Mouse (Mus musculus) cerebellum, adult 18-20 months (tissue): ENCODE results near the gene Usp7.
A peak's percentile ranks its signal among the peaks of the same experiment; 100 is the strongest.

ENCODE experiments used
- DNase-seq, 2 experiments: peaks; one replicate each; pipeline ENCODE4 v3.0.0; 2021

Gene Usp7

DNA sequence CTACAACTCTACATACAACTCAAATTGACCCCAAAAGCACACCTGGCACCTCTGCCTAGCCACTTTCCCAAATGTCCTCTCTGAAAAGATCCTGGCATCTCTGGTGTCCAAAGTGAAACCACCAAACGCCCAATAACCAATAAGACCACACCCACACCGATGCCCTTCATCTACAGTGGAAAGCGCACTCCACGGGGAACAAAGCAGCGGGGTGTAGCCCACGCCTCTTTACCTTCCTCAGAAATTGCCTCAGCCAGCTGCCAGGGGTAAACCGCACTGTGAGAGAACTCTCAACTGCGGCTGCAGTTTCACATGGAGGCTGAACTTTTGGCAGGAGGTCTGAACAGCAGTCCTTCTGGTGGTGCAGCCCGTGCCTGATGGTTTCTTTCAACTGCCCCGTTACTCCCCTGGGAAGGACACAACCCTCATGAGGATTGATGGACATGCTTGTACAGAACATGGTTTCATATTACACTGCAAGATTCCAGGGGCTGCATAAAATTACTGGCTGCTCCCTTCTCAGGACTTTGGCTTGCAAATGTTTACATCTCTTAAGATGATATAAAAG, 76.5 kb downstream of the Usp7 start:
- DNase-seq, result no peak

DNA sequence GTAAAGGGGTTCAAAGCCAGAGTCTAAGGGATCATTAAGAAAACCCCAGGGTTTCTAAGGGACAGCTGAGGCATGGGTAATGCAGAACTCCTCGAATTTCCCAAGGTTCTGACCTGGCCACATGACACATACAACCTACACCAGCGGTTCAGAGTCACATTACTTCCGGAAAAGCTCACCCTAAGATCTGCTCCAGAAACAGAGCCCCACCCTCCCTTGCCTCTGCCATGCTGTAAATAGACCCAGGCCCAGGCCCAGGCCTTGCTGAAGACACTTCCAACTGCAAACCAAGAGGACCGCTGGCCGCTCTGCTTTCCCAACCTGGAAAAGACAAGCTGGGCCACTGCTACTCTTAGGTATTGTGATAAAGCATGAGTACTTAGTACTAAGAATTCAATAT, 77.3 kb downstream of the Usp7 start:
- DNase-seq, result no peak

DNA sequence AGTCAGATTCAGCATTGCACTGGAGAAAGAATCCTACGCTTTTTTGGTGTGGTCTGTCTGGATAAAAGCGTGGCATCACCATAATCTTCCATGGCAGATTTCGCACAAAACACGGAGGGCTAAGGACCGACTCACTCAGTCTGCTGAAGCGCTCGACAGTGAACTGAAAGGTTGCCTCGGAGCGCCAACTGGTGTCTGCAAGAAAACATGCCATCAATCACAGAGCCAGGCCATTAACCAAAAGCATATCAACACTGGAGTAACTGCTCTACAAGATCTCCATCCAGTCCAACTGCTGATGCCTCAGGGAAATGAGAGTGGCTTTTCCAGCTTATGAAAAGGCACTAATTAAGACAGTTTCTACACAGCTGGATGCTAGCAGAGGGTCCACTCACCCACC, 80.1 kb downstream of the Usp7 start:
- peak; percentile 31 to 33 for DNase-seq

DNA sequence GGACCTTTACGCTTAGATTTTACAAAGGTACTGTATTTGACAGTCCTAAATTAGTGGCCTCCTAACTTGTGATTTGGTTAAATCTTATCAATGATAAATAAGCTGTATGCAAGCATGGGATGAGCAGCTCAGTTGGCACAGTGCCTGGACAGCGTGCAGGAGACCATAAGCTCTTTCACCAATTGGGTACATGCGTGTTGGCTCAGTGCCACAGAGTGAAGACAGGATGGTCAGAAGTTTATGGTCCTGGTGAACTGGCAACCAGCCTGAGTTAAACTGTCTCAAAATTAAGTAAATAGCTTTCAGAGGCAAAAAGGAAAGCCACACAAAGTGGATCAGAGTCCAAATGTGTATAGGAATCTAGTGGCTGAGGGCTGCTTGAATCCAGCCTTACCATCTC, 91.5 kb downstream of the Usp7 start:
- no peak for DNase-seq

DNA sequence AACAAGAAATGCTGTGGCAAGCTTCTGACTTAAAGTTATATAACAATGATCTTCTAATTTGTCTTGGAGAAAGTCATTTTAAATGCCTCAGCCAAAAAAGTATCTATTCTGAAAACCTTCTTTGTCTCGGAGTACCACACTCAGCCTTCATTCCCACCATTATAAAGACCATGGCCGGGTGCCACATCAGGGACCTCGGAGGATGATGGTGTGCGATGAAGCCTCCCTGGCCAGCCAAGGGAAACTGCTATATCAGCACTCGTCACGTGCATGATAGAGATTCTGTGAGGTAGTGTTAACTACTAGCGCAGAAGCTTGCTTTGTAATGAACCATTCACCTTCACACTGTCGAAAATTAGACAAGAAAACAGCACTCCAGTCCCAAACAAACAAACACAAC, 92.6 kb downstream of the Usp7 start:
- DNase-seq, result no peak

DNA sequence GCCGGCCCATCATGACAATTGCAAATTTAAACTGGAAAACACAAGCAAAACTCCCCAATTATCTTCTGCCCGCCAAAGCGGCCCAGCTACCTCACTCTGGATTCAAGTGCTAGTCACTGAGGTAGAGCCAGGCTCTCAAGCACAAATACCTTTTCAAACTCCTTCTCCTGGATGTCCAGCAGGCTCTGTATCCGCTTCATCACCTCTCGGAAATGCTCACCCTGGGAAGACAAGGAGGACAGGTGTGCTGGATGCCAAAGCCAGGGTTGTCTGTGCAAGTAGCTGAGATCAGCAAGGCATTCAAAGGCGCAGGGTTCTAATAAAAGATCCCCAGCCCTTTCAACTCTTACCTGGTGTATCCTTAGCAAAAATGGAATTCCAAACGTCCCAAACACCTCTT, 100.9 kb downstream of the Usp7 start:
- peak; percentile 49 to 60 for DNase-seq

DNA sequence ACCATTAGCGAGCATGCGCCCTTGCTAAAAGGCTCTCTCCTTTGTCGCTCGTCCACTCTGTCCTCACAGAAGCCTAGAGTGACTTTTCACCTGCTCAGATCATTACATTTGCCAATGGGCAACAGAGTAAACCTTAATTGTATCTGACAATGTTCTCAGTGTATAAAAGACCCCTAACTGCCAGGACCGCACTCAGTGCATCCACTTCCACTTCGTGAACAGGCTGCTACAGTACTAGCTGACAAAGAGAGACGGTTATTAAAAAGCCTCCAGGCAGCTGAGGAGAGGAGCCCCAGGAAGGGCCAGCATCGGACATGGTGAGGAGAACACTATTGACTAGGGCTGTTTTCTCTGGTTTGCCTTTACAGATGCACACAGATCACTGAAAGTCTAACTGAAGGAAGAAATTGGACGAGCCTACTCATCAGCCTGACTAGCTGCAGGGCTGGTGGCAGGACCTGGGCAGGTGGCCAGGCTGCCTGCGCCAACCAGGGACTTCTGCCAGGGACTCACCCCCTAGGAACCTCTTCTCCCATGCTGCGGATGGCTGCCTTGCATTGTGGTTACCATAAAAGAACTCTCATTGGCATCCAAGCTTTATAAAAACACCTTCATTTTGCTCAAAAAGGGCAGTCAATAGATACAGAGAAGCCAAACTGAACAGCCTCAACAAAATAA, 102.0 kb downstream of the Usp7 start:
- DNase-seq, result peak; percentile 92 to 94

DNA sequence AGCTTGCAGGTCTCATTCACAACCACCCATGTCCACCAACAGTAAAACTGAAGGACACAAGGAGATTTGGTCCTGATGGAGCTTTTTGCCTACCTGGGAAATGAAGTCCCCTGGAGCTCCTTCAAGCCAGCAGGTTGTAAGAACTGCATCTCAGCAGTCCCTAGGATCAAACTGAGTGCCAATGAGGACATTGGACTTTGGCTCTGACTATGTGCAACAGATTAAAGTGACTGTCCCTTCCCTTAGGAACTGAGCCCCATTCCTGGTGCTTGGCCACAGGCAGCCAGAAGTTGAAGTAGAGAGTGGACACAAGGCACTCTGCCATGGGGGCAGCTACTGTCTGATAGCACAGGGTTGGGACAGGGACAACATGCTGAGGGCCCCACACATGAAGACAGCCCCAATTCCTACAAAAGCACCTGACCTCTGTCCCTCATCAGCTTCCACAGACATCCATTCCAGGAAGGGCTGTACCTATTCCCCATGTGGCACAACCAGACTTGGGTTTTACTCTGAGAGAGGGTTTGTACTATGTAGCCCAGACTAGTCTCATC, 104.5 kb downstream of the Usp7 start:
- no peak for DNase-seq

DNA sequence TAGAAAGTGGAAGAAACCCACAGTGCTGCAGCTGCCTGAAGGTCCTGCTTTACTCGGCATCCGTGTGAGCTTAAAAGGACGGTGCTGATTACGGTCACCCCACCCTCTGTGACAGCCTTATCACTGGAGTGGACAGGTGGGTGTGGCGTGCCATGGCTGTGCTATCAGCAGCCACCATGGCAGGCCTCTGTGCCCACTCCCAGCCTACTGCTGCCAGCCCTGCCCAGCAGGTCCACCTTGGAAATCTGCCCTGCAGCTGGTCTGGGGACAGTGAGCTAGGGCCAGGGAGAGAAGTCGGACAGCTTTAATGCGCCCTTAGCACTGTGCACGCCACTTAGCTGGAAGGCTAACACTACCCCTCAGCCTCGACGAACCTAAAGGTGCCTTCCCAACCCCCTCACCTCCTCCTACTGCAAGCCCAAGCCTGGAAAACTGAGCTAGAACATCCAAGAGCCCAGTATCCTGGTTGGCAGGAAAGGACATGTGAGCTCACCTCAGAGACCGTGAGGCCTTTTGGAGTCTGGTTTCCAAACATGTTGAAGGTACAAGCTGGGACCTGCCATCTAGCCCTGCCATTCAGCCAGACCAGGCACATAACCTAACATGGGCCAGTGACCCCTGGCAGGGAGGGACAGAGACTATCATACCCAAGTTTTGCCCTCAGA, 105.1 kb downstream of the Usp7 start:
- DNase-seq, result no peak

DNA sequence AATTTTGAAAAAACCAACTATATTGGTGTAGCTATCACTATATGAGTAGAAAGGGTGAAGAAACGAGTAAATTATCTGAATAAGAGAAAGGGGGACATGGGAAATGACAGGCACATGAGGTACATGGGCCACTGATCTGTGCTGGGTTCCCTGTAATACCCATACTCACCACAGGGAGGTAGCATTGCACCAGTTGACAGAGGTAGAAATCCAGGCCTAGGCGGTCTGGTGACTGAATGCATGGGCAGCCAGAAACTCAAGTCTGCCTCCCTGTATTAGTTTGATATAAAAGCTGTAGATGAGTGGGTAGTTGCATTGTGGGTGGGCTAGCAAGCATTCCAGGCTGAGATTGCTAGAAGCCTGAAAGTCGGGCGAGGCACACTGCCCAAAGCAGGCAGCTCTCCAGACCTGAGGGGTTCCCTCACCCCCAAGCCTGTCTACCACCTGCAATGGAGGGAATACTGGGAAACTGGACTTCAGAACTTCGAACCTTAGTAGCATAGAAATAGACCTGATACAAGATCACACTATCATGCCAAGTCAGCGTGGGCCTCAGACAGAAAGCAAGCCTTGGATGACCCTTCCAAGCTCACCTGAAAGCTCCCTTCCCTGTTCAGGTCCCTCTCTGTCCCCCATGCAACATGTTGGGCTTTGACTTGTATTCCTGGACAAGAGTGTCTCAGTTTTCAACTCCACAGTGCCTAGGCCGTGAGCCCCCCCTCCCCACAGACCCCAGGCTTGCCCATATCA, 105.8 kb downstream of the Usp7 start:
- peak; percentile 78 to 80 for DNase-seq

DNA sequence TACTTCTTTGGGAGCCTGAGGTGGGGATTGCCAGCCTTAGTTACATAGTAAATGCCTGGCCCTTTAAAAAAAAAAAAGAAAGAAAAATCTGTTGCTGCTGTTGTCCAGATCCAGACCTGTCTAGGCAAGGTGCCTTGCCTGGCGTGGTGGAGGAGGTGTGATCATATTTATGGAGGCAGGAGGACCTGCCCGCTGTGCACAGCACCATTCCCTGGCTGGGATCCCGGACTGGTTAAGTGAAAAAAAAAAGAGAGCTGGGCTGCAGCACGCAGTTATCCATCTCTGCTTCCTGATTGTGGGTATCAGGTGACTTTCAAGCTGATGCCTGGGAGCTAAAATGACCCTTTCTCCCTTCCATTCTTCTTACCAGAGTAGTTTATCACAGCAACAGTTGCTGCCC, 107.0 kb downstream of the Usp7 start:
- DNase-seq, result peak; percentile 68

DNA sequence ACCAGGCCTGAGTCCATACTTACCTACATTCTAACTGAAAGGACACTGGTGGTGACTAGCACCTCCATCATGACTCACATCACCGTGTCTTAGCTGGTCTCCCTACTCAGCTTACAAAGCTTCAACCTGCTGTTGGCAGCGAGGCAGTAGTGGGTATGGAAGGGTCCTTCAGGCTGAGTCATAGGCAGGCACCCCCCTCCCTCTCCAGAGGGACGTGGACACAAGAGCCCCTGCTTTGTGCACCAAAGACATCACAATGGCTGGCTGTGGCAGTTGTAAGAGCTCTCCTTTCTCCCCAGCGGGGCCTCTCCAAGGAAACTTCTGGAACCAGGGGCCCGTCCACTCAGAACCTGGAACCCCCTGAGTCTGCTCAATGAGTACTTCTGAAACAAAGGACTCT, 111.6 kb downstream of the Usp7 start, which contains the start of gene Gm5767:
Gene Gm5767 (plus strand): TSS at position 301 of the 400 bp plus-strand sequence.
- DNase-seq, result no peak

DNA sequence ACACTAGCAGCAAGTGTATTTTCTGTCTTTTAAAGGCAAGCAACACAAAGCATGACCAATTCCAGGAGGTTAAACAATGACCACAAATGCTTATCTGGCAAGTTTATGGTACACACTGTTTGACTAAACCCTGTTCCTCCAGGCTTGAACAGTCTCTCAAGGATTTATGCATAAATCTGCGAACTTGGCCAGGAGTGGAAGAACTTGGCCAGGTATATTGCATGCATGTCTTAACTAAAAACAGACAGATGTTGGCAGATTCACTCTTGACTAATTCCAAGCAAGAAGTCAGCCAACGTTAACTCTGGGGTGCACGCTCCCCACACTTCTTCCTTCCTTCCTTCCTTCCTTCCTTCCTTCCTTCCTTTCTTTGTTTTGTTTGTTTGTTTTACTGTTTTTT, 112.3 kb downstream of the Usp7 start:
- no peak for DNase-seq

DNA sequence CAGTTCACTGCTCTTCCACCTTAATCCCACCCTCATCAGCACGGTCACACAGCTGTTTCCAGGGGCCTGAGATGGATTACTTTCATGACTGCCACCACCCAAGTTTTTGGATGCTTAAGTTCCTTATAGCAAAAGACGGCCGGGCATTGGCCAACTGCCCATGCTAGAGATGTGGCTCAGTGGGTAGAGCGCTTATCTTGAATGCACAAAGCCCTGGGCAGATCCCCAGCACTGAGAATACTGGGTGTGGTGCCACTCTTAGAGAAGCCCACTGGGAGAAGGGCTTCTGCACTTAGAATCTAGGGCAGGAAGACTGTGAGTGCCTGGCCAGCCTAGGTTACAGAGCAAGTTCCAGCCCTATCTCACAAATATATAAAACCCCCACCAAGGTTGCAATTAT, 113.4 kb downstream of the Usp7 start:
- no peak for DNase-seq

DNA sequence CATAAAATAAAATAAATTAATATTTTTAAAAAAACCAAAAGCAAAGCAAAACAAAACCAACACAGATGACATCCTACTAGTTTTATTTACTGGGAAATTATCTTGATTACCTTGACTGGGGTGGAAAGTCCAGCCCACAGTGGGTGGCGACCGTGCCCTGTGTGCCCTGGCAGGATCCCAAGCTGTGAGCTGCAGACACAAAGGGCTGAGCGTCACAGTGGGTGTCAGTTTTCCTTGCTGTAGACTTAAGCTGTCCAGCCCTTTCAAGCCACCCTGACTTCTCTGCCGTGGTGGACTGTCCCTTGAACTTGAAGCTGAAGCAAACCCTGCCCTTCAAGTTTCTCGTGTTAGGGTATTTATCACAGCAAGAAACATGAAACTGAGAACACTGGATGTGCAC, 114.1 kb downstream of the Usp7 start:
- no peak for DNase-seq

DNA sequence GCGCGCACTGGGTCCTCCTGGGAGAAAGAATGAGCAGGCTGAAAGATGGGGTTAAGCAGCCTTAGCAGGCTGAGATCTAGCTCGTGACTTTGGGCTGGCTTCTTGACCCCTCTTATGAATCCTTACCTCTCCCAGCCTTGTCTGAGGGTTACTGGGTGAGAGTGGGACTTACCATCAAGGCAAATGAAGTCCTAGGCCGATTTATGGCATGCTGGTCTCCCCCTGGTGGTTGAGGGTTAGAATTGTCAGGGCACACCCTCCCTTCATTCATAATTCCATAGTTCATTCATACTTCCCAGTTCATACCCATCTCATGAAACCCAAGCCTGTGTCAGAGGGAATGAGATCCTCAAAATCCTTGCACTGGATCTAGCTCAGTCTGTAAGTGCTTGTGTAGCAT, 115.3 kb downstream of the Usp7 start:
- DNase-seq, result peak; percentile 44 to 57

DNA sequence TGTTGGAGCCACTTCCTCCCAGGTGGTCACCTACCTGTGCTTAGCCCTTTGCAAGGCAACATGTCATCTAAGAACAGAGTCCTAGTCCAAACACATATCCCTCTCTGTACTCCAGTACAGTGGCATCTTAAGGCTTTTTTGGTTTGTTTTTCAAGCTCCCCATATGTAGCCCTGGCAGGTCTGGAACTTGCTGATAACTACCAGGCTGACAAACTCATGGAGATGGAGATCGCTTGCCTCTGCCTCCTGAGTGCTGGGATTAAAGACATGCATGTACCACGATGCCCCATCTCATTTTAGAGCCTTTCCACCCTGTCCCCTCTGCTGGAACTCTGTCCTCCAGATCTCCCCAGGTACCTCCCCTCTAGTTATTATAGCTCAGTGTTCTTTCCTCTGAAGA, 115.9 kb downstream of the Usp7 start:
- DNase-seq, result no peak

DNA sequence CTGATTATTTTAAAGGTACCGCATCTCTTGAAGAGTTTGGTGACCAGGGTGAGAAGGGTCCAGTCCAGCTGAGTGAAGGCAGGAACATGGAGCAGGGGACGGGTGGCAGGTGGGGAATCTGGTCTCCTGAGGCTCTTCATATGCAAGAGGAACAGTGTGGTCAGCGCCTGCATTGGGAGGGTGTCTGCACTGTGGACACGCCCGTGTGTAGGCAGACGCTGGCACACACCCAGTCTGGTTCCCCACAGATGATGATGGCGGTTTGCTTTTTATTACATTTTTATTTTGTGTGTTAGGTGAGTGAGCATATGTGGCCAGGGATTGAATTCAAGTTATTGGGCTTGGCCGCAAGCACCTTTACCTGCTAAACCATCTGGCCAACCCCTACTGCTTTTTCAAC, 116.5 kb downstream of the Usp7 start:
- DNase-seq, result no peak

DNA sequence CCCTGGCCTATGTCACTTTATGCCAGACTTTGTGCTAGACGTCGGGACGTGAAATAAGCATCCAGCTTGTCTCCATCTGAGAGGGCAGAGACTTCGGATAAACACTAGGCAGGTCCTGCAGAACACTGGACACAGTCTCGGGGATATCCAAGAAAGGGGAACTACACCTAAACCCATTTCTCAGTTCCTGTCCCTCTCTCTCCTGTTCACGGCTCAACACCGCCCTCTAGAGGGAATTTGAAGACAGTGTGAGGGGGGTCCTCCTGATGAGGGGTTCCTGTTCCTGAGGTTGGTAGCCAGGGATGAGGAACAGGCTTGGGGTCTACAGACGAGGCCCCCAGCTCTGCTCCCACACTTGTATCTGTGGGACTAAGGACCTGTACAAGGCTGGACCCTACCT, 117.9 kb downstream of the Usp7 start:
- DNase-seq, result no peak

DNA sequence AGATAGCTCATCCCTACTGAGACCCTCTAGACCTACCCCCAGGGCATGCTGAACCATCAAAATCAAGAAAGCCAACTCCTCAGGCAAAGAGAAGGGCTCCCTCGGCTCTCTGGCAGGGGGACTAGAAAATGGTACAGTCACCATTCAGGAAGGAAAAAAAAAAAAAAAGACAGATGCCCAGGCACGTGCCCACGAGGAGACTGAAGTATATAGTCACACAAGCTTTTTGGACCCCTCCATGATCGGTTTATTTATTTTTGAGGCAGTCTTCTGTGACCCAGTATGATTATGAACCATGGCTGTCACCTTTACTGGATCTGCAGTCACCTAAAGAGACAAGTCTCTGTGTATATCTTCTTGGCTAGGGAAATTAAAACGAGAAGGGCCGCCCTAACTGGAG, 118.8 kb downstream of the Usp7 start:
- DNase-seq, result no peak

DNA sequence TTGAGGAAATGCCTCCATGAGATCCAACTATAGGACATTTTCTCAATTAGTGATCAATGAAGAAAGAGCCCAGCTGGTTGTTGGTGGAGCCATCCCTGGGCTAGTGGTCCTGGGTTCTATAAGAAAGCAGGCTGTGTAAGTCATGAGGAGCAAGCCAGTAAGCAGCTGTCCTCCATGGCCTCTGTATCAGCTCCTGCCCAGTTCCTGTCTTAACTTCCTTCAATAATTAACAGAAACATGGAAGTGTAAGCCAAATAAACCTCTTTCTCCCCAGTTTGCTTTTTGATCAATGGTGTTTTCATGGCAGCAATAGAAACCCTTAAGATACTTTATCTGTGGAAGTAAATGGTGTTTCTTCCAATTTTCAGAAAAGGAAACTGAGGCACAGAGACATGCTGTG, 119.3 kb downstream of the Usp7 start:
- no peak for DNase-seq

DNA sequence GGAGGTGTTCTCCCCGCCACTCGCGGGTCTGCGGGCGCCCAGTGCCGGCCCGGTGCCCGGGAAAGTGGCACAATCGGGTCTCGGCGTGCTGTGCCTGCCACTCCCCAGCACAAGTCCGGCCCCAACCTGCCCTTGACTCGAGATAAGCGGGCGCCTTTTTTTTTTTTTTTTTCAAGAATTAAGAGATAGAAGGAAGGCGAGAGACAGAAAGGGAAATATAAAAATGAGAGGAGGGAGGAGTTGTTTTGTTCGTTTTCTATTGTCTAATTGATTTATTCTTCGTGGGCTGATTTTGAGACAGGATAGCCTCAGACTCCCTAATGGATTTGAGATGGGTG, 119.8 kb downstream of the Usp7 start:
- DNase-seq, result no peak

DNA sequence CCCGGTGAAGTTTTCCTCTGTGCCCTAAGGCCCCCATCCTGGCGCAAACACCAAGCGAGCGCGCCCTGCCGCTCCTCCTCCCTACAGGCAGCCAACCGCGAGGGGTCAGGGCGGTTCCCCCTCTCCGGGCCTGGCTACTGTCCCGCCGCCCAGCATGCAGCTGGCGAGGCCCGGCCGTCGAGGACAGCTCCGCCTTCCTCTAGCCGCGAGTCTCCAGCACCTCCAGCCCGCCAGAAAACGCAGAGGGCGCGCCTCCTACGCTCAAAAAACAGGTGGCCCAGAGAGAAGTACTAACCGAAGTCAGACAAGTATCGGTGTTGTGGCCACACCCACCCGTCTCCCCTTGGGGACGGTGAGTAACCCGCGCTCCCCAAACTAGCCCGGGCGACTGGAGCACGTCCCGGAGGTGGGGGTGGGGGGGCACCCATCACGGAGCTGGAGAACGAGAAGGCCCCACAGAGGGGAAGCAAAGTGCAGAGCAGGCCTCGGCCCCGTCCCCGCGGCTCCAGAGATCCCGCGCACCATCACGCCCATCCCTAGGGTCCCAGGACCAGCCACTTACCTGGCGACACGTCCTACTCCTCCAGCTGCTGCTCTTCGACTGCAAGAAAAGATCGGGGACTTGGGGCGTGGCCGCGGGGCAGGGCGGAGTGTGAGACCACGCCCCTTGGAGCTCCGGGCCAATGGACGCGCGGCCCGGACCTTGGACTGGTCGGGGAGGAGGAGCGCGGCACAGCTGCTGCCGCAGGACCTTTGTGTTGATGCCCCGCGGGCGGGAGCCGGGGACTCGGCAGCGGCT, 120.4 kb downstream of the Usp7 start, which contains the start of gene Carhsp1:
Gene Carhsp1 (minus strand): TSS at position 605 of the 799 bp plus-strand sequence.
- DNase-seq, result peak; percentile 67
